Mouse (Mus musculus) cerebellum, adult 11 months (tissue): Measurements from ENCODE around the gene Sgsh.
"Not testable (repeated sequence)": the region's sequence is repeated elsewhere in the genome, so short reads cannot be mapped to it uniquely, and the experiment has no call there.

Experiments used
- DNase-seq: peaks from one replicate; pipeline ENCODE4 v3.0.0; 2022

Sgsh gene

GRCm38 (mm10) chr11:119355443-119356385, at the start of gene Sgsh, which contains the start of gene Slc26a11:
TSS of gene Sgsh (minus strand) at chr11:119355536.
TSS of gene Slc26a11 (plus strand) at chr11:119355557.
- DNase-seq = peak; percentile 77

- no peak for DNase-seq
These were observed 49.3 kb upstream of the Sgsh start for GRCm38 (mm10) chr11:119404627-119405026.

GRCm38 (mm10) chr11:119402501-119403160, 47.3 kb upstream of the Sgsh start:
- no peak for DNase-seq

GRCm38 (mm10) chr11:119396461-119396860, 41.1 kb upstream of the Sgsh start:
- DNase-seq = no peak

- DNase-seq = no peak
These were observed 40.6 kb upstream of the Sgsh start for GRCm38 (mm10) chr11:119395931-119396330.

- no peak for DNase-seq
These were observed 40.1 kb upstream of the Sgsh start for GRCm38 (mm10) chr11:119395394-119395793.

- no peak for DNase-seq
These were observed 38.9 kb upstream of the Sgsh start for GRCm38 (mm10) chr11:119394210-119394609.

GRCm38 (mm10) chr11:119393483-119393804, 38.1 kb upstream of the Sgsh start:
- no peak for DNase-seq

- DNase-seq = no peak
These were observed 37.6 kb upstream of the Sgsh start, which contains the start of gene Rnf213 for GRCm38 (mm10) chr11:119392800-119393482. TSS of gene Rnf213 (plus strand) at chr11:119393100.

- no peak for DNase-seq
These were observed 36.8 kb upstream of the Sgsh start for GRCm38 (mm10) chr11:119392001-119392614.

GRCm38 (mm10) chr11:119391386-119392000, 36.2 kb upstream of the Sgsh start:
- no peak for DNase-seq

- peak; percentile 15 for DNase-seq
These were observed 35.2 kb upstream of the Sgsh start for GRCm38 (mm10) chr11:119390271-119391231.

- peak; percentile 39 for DNase-seq
These were observed 34.5 kb upstream of the Sgsh start for GRCm38 (mm10) chr11:119389851-119390270.

GRCm38 (mm10) chr11:119387273-119387672, 31.9 kb upstream of the Sgsh start:
- not testable (repeated sequence) for DNase-seq

- no peak for DNase-seq
These were observed 31.0 kb upstream of the Sgsh start for GRCm38 (mm10) chr11:119386306-119386705.

- no peak for DNase-seq
These were observed 29.6 kb upstream of the Sgsh start for GRCm38 (mm10) chr11:119384904-119385303.

GRCm38 (mm10) chr11:119382338-119382850, 27.1 kb upstream of the Sgsh start:
- no peak for DNase-seq

- DNase-seq = no peak
These were observed 26.4 kb upstream of the Sgsh start for GRCm38 (mm10) chr11:119381631-119382337.

GRCm38 (mm10) chr11:119378551-119378950, 23.2 kb upstream of the Sgsh start:
- DNase-seq = no peak

GRCm38 (mm10) chr11:119377326-119377725, 22.0 kb upstream of the Sgsh start:
- DNase-seq = no peak
